Mouse (Mus musculus) right cerebral cortex, postnatal 4 days (tissue): ENCODE measurements around the gene Mob3b.
A peak's percentile ranks its signal among the peaks of the same experiment; 100 is the strongest.

ENCODE experiments used
- DNase-seq: peaks from one replicate; pipeline ENCODE4 v3.0.0-alpha.2; 2022

Mob3b gene

GRCm38 (mm10) chr4:35156751-35157611 is at the start of gene Mob3b:
Gene Mob3b, minus strand, starts transcription at chr4:35157484.
- DNase-seq, result peak; percentile 81

DNA sequence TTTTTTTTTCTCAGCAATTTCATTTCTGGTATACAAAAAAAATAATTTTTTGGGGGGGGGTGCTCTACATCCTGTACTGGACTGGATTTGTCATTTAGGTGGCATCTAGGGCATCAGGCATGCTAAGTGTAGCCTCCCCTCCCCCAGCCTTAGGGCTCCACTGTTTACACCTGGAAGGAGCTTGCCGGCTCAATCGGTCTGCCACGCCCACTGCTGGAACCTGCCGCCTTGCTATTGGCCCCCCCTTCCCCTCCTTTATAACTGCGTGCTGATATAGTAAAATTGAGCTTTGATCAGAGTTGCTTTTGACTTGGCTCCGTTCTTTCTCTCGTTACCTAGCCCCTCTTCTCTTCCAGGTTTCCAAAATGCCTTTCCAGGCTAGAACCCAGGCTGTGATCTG is 47.4 kb upstream of the Mob3b start:
- DNase-seq, result no peak

GRCm38 (mm10) chr4:35203724-35204123 is 46.4 kb upstream of the Mob3b start:
- DNase-seq, result no peak

DNA sequence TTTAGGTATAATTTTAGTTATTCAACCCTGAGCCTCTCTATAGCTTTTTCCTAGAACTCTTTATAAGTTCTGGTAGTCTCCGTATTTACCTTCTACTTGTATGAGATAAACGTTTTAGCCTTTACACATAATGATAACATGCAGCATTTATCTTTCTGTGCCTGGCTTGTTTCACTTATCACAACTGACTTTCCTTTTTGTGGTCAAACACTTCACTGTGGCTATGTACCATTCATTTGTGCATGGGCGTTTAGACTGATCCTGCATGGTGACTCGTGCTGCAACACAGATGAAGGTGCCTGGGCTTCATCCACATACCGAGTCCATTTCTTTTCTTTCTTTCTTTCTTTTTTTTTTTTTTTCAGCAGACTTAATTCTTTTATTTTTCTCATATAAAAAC is 44.4 kb upstream of the Mob3b start:
- no peak for DNase-seq

DNA sequence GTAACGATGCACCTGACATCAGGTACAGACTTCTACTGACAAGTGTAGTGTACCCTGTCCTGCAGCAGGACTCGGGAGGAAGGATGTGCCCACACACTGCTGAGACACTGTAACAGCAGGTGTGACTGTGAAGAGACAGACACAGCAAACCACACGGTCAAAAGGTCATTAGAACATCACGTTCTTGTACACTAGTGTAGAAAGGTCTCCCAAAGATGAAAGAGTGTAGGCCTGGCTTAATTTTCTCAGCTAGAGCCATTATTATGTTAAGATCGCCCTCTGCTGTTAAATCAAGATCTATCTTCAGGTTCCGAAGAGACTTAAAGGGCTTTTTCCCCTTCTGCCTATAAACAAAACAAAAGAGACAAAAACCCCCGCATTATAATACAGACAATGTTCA is 35.4 kb upstream of the Mob3b start:
- DNase-seq, result no peak

- DNase-seq, result no peak
These were observed 32.5 kb upstream of the Mob3b start for GRCm38 (mm10) chr4:35189794-35190193.

- no peak for DNase-seq
These were observed 30.5 kb upstream of the Mob3b start for GRCm38 (mm10) chr4:35187617-35188326.

DNA sequence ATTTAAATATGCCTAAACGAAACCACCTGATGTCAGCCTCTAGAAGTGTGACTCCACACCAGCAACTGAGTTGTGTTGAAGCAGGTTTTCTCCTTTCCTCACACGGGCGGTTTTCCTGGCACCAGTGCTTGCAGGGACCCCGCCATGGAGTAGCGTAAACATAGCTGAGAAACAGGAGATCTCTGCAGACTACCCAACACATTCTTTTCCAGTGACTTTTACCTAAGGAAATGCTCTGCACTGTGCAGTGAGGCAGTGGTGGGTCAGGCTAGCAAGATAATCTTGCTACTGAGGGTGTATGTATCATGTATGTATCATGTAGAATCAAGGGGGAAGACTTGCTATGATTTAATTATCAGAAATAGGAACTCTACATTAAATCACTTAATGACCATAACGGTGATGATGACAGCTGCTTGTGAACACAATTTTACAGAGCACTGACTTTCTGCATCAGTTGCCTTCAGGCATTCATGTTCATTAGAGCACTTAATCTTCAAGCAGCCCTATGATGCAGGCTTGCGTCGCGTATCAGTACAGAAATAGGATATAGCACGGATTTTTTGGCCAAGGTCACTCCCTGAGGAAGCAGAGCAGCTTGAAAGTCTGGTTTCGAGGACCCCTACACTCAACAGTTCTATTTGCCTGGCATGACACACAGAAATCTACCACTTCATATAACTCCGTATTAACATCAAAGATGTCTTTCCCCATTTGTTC is 20.8 kb upstream of the Mob3b start:
- DNase-seq, result no peak

DNA sequence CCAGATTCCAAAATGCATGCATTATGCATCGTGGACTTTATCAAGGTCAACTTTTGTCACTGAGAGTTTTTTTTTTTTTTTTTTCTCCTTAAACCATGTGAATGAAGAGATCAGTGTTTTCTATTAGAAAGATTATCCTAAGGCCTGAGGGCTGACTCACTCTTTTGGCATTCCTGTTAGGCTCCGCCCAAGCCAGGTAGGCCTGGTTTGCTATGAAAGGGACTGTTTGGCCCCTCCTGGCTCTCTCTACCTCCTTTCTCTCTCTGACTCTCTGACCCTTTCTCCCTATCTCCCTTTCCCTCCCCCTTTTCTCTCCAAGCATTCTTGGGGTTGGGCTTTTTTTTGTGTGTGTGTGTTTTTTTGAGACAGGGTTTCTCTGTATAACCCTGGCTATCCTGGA is 18.3 kb upstream of the Mob3b start:
- DNase-seq, result no peak

DNA sequence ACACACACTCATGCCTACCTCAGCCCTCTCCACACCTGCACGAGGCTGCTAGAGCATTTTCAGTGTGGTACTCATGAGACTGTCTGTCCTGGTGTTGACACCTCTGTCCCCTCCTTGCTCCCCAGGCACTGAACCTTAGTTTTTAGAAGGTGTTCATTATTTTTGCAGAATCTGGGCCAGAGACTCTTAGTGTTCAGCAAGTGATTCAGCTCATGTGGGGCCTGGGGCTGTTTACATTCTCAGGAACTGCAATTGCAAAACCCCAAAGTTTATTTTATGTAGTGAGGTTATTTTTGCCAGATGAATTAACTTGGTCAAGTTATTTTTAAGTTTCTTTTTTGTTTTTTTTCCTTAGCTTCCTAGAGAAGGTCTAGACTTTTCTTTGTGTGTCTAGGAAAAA is 16.3 kb upstream of the Mob3b start:
- no peak for DNase-seq

- DNase-seq, result no peak
These were observed 15.2 kb upstream of the Mob3b start for GRCm38 (mm10) chr4:35172471-35172870.

DNA sequence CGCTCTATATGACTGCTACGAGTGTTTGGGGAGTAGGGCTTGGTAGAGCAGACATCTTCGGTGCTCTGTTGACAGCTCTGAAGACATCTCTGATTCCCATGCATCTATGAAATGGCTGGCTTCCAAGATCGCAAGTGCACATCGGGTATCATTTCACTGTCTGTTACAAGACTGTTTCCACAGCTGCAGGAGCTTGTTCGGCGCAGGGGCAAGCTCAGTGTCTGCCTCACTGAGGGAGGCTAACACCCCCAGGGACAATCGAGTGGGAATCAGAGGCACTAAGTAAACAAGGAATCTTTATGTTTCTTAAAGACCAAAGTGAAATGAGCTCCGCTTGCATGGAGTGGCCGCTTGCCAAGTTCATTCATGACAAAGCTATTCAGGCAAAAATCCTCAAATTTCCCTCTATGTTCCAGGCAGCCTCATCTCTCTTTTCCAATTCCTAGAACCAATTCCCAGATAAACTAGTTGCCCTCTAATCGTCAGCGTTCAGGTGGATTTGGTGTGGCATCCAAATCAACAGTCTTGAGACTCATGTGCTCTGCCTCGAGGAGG is 12.4 kb upstream of the Mob3b start:
- DNase-seq, result peak; percentile 30

- DNase-seq, result no peak
These were observed 10.6 kb upstream of the Mob3b start for GRCm38 (mm10) chr4:35167855-35168254.

DNA sequence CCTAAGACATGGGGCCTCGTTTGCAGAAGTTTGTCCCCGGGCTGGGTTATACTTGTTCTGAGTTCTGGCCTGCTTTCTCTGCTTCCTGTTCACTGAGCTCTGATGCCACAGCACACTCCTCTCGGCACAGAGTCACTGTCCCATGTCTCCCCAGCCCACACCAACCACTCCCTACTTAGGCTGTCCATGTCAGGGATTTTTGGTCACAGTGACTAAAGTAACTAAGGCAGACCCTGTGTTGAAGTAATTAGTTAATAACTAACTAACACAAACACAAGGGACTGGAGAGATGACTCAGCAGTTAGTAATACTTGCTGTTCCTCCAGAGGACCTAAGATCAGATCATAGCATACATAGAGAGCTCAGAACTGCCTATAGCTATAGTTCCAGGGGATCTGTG is 8.7 kb upstream of the Mob3b start:
- DNase-seq, result no peak

GRCm38 (mm10) chr4:35165275-35165674 is 8.0 kb upstream of the Mob3b start:
- no peak for DNase-seq

DNA sequence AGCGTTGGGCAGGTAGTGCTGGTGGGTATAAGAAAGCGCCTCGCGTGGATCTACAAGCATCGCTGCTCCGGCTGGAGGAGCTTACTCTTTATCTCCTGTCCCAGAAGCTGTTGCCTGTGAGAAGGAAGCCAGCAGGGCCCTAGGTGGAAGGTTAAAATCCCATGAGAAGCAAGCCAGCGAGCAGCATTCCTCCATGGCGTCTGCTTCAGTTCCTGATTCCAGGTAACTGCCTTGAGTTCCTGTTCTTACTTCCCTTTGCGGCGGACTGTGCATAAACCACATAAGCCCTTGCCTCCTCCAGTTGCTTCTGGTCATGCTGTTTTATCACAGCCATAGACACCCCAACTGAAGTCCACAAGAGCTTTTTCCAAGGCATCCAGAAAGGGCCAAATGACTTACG is 531 bp upstream of the Mob3b start:
- no peak for DNase-seq

DNA sequence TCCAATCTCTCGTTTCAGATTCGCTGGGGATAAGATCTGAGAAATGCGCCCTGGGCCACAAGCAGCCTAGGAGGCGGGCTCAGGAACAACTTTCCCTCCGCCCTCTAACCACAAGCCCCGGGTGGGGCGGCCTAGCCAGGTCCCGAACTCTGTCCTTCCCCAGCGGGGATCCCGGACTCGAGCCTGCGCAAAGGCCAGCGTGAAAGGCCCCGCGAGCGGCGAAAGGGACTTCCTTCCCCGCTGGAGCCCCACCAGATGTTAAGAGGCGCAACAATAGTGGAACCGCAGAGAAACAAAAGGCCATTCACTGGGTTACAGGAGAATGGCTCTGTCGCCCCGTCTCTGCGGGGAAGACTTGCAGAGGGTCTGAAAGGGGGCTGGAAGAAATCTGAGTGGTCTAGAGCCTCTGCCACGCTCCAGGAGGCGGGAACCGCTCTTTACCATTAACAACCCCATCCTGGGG is 1.1 kb downstream of the Mob3b start:
- DNase-seq, result peak; percentile 17

- no peak for DNase-seq
These were observed 2.0 kb downstream of the Mob3b start for GRCm38 (mm10) chr4:35155132-35155922.

DNA sequence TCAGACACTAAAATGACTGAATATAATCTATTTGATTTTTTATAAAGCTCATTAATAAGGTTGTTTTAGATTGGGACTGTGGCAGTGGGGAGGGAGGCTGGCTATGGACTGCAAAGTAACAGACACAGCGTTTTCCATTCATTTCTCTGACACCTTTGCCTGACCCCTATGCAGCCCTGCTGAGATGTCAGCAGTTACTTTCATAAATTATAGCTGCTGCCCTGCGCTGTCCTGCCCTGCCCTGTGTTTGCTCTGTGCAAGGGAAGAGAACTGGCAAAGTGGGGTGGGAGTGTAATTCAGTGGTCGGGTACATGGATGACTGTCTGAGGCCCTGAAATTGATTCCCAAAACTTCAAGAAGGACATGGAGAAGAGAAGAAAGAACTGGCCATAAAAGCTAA is 3.2 kb downstream of the Mob3b start:
- no peak for DNase-seq

- no peak for DNase-seq
These were observed 5.5 kb downstream of the Mob3b start, which contains the start of gene Ifnk for GRCm38 (mm10) chr4:35151756-35152155. Gene Ifnk, plus strand, starts transcription at chr4:35152056.

- no peak for DNase-seq
These were observed 6.6 kb downstream of the Mob3b start for GRCm38 (mm10) chr4:35150706-35151105.

DNA sequence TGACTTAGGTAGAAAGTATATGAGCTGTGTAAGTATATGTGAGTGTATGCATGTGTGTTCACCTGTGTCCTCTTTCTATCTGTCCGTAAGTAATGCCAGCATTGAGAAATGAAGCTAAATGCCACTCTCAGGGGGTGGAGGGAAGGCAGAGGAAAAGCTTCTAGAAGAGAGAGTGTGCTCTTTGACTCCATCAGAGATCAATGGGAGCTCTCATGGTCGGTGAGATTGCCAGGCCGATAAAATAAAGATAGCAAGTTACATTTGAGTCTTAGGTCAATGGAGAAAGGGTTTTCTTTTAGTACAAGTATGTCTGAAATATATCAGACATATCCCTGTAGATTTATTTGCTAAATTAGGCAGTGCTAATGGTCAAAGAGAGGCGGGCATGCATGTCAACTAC is 9.0 kb downstream of the Mob3b start:
- no peak for DNase-seq
